Mouse (Mus musculus) intestine, embryonic 15.5 days (tissue): ENCODE data around the gene Arxes2. TPM values are rescaled to one million over a fixed set of nuclear protein-coding genes. Genes with fewer than 3 reads are reported as not detected.
"Not testable (repeated sequence)": the region's sequence is repeated elsewhere in the genome, so short reads cannot be mapped to it uniquely, and the experiment has no call there.

ENCODE experiments used
- ATAC-seq: fragments of 200-750 bp; cut with Nextera tagmentation; 2 replicates; pipeline ENCODE4 v1.8.0; 2017; ENCODE audit warnings: moderate TSS enrichment, moderate library complexity
- H3K27ac ChIP-seq: fragments of 300-500 bp; sonication (generic); 2 replicates; pipeline ENCODE4 v1.5.1; 2015; ENCODE audit warnings: mild to moderate bottlenecking, inconsistent platforms
- H3K27me3 ChIP-seq: fragments of 300-500 bp; sonication (generic); replicated peaks from 2 replicates; pipeline ENCODE4 v1.6.1; 2015; ENCODE audit warnings: inconsistent platforms
- H3K36me3 ChIP-seq: fragments of 300-500 bp; sonication (generic); 2 replicates; pipeline ENCODE4 v1.6.1; 2015; ENCODE audit warnings: inconsistent platforms
- H3K4me1 ChIP-seq: fragments of 300-500 bp; sonication (generic); replicated peaks from 2 replicates; pipeline ENCODE4 v1.6.1; 2015; ENCODE audit warnings: inconsistent platforms
- H3K4me2 ChIP-seq: fragments of 300-500 bp; sonication (generic); replicated peaks from 2 replicates; pipeline ENCODE4 v1.6.1; 2015; ENCODE audit warnings: mild to moderate bottlenecking, inconsistent platforms
- H3K4me3 ChIP-seq: fragments of 300-500 bp; sonication (generic); replicated peaks from 2 replicates; pipeline ENCODE4 v1.5.1; 2015; ENCODE audit warnings: inconsistent platforms
- H3K9ac ChIP-seq: fragments of 300-500 bp; sonication (generic); 2 replicates; pipeline ENCODE4 v1.6.1; 2015; ENCODE audit warnings: inconsistent platforms
- H3K9me3 ChIP-seq: fragments of 300-500 bp; sonication (generic); 2 replicates; pipeline ENCODE4 v1.6.1; 2016; ENCODE audit warnings: inconsistent platforms
- WGBS: fragments of 180-500 bp; shearing (Covaris S2); methylation state at CpG from one replicate; pipeline ENCODE4 v1.1.7; 2015; 5-methylcytosine and 5-hydroxymethylcytosine counted together
- polyA plus RNA-seq: library from polyadenylated mRNA; unstranded; fragments of >200 nt; fragmentation: Nextera tagmentation; extraction: Ambion mirVana; gene quantifications from 2 replicates; pipeline ENCODE4 v1.2.1, GENCODE M21; 2015

Arxes2 gene
- polyA plus RNA-seq, 1 experiment from 2014 or later = 86.6 TPM

- Histone ChIP-seq H3K9ac (no peak overlapping the region), H3K9me3 (no peaks in the 10 kb centered on the region), H3K4me1 (no peaks in the 10 kb centered on the region), H3K4me3 (no peak overlapping the region), H3K27me3 (no peaks in the 10 kb centered on the region), H3K4me2 (no peak overlapping the region), H3K36me3 (no peaks in the 10 kb centered on the region), H3K27ac (no peak overlapping the region)
- WGBS = 23% methylated on average over 8 of the region's 8 CpGs
- ATAC-seq = no peak
Observed at GRCm38 (mm10) chrX:135975226-135975552, 18.4 kb upstream of the Arxes2 start.

DNA sequence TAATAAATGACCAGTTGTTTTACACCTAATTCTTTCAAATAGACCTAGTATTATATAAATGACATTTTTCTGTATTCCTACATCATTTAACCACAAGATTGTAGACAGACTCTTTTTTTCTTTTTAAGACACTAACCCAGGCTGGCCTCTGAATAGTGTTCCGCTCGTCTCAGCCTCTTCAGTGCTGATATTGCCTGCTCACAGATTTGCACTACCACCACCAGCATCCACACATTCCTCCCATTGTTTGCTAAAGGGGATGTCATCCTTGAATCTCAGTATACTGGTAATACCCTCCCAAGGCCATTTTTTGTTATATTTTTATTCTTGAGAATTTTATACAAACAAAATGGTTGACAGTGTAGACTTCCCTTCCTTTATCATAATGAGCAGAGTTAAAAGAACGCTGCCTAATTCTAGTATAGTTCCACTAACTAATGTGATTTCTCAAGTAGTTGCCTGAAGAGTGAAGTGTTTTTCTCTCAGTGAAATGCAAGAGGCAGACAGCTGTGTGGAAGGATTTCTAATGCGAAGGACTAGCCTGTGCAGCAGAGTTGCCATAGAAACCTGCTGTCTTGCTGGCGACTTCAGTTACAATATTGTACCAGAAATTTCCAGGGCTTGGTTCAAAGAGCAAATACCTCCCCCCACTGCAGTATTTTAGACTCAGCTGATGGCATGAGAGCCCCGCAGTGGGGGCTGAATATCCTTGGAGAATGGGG lies 8.9 kb upstream of the Arxes2 start:
- no peak overlapping the region for H3K27ac ChIP-seq
- no peaks in the 10 kb centered on the region for H3K9me3 ChIP-seq
- no peak overlapping the region for H3K4me2 ChIP-seq
- no peak for ATAC-seq
- H3K27me3 ChIP-seq = no peaks in the 10 kb centered on the region
- no peaks in the 10 kb centered on the region for H3K36me3 ChIP-seq
- no peak overlapping the region for H3K4me3 ChIP-seq
- H3K4me1 ChIP-seq = no peaks in the 10 kb centered on the region
- WGBS = 75% methylated on average over 6 of the region's 6 CpGs
- H3K9ac ChIP-seq = no peak overlapping the region

DNA sequence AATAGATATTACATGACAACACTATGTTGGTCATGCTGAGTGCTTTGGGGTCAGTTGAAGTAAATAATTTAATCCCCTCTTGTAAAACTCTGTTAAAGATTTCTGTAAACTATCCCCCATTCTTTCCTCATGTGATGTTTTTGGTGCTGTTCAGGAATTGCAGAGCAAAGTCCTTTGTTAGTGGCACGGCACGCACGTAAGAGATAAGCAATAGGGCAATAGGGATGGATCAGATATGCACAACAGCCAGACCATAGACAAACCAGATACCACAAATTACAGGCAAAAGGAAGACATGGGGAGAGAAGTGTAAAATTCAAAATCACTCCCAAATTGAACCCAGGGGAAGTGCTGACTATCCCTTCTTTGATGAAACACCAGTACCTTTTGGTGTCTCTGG lies 7.4 kb upstream of the Arxes2 start:
- Histone ChIP-seq H3K27ac (no peak overlapping the region), H3K9ac (no peak overlapping the region), H3K4me1 (no peaks in the 10 kb centered on the region), H3K4me3 (no peak overlapping the region), H3K36me3 (no peaks in the 10 kb centered on the region), H3K9me3 (no peaks in the 10 kb centered on the region), H3K27me3 (no peaks in the 10 kb centered on the region), H3K4me2 (no peak overlapping the region)
- WGBS = 76% methylated on average over 3 of the region's 3 CpGs
- peak; percentile 80; the same call in 1 of the 2 replicates for ATAC-seq

GRCm38 (mm10) chrX:135990661-135991060 lies 3.0 kb upstream of the Arxes2 start:
- ATAC-seq = no peak
- Histone ChIP-seq H3K4me3 (no peak overlapping the region), H3K4me1 (no peaks in the 10 kb centered on the region), H3K27me3 (no peaks in the 10 kb centered on the region), H3K9me3 (no peaks in the 10 kb centered on the region), H3K36me3 (no peaks in the 10 kb centered on the region), H3K27ac (no peak overlapping the region), H3K9ac (no peak overlapping the region), H3K4me2 (no peak overlapping the region)
- 79% methylated on average over 2 of the region's 2 CpGs for whole genome bisulfite sequencing

DNA sequence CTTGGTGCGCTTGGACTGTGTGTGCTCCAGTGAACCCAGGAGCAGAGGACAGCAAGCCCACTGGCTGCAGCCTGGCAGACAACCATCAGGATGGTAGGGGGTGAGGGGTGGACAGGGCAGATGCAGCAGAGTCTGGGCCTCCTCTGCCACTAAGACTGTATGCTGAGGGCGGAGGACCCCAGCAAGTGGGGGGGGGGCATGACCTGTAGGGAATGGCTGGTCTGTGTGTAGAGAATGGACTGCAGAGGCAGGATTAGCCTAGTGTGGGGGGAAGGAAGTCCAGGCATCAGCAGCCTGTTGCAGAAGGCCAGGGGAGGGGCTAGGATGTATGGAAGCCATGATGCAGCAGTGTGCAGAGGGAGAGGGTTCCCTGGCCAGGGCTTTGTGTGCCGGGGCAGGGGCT lies 431 bp upstream of the Arxes2 start:
- ATAC-seq = peak; percentile 90
- not testable (repeated sequence) for H3K4me3 ChIP-seq, H3K27me3 ChIP-seq, H3K9me3 ChIP-seq, H3K36me3 ChIP-seq, H3K27ac ChIP-seq, H3K4me2 ChIP-seq, H3K4me1 ChIP-seq, H3K9ac ChIP-seq
- 55% methylated on average over 2 of the region's 3 CpGs for WGBS

GRCm38 (mm10) chrX:136007199-136007843 lies 13.7 kb downstream of the Arxes2 start:
- no peak overlapping the region for H3K27ac ChIP-seq
- no peaks in the 10 kb centered on the region for H3K36me3 ChIP-seq
- ATAC-seq = no peak
- no peak overlapping the region for H3K4me3 ChIP-seq
- no peak overlapping the region for H3K4me2 ChIP-seq
- no peaks in the 10 kb centered on the region for H3K4me1 ChIP-seq
- H3K27me3 ChIP-seq = no peaks in the 10 kb centered on the region
- no peaks in the 10 kb centered on the region for H3K9me3 ChIP-seq
- 36% methylated on average over 4 of the region's 5 CpGs for WGBS
- H3K9ac ChIP-seq = no peak overlapping the region

DNA sequence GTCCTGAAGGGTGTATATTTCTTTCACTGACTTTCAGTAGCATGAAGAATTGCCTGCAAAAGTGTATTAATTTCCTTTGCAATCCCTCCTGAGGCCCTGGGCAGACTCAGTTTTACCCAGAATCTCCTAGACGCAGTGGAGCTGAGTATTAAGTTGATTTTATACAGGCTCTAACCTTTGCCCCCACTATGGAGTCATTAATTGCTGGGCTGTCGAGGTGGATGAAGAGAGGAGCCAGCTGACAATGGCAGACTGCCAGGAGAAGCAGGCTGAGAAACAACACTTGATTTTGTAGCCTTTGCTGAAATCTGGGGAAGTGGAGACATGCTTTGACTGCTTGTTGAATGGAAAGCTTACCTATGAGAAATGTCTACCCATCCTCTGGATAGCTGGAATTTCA lies 20.8 kb downstream of the Arxes2 start:
- no peaks in the 10 kb centered on the region for H3K9me3 ChIP-seq
- no peaks in the 10 kb centered on the region for H3K4me1 ChIP-seq
- no peak overlapping the region for H3K27ac ChIP-seq
- no peak overlapping the region for H3K4me3 ChIP-seq
- no peaks in the 10 kb centered on the region for H3K27me3 ChIP-seq
- no peaks in the 10 kb centered on the region for H3K36me3 ChIP-seq
- ATAC-seq = peak; percentile 78
- WGBS = 24% methylated on average over 2 of the region's 2 CpGs
- H3K9ac ChIP-seq = no peak overlapping the region
- H3K4me2 ChIP-seq = no peak overlapping the region

GRCm38 (mm10) chrX:136030331-136030730 lies 36.7 kb downstream of the Arxes2 start:
- ATAC-seq = no peak
- 76% methylated on average over 1 of the region's 1 CpGs for WGBS
- Histone ChIP-seq H3K36me3 (no peaks in the 10 kb centered on the region), H3K4me1 (no peaks in the 10 kb centered on the region), H3K9me3 (no peaks in the 10 kb centered on the region), H3K9ac (no peak overlapping the region), H3K27ac (no peak overlapping the region), H3K4me3 (no peak overlapping the region), H3K4me2 (no peak overlapping the region), H3K27me3 (no peaks in the 10 kb centered on the region)

DNA sequence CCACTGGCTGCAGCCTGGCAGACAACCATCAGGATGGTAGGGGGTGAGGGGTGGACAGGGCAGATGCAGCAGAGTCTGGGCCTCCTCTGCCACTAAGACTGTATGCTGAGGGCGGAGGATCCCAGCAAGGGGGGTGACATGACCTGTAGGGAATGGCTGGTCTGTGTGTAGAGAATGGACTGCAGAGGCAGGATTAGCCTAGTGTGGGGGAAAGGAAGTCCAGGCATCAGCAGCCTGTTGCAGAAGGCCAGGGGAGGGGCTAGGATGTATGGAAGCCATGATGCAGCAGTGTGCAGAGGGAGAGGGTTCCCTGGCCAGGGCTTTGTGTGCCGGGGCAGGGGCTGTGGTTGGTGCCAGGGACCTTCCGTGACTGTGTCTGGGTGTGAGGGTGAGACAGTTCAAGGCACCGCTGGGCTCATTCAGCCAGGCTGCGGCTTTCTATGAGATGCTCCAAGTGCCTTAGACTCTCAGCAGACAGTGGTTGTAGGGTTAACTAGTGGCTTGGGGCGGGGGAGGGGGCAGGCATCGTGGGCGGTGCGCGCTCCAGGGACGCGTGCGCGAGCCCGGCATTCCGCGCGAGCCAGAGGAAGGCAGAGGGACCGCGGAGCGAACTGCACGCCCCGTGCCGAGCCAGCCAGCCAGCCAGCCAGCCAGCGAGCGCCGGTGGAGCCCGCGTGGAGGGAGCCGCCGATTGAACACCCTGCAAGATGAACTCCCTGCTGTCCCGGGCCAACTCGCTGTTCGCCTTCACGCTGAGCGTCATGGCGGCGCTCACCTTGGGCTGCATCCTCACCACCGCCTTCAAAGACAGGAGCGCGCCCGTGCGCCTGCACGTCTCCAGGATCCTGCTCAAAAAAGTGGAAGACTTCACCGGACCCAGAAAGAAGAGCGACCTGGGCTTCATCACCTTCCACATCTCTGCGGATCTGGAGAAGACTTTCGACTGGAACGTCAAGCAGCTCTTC lies 39.5 kb downstream of the Arxes2 start, which contains the start of gene Arxes1:
Arxes1 (plus strand) TSS at position 569 of the 965 bp plus-strand sequence.
- not testable (repeated sequence) for H3K4me1 ChIP-seq, H3K27me3 ChIP-seq, H3K36me3 ChIP-seq, H3K9ac ChIP-seq, H3K9me3 ChIP-seq, H3K27ac ChIP-seq
- WGBS = 16% methylated on average over 13 of the region's 49 CpGs
- peak; percentile 98 for ATAC-seq
- Histone ChIP-seq H3K4me2 (peak within 1 kb of the TSS; percentile 46), H3K4me3 (peak within 1 kb of the TSS; percentile 6; the same call in 1 of the 2 replicates)

DNA sequence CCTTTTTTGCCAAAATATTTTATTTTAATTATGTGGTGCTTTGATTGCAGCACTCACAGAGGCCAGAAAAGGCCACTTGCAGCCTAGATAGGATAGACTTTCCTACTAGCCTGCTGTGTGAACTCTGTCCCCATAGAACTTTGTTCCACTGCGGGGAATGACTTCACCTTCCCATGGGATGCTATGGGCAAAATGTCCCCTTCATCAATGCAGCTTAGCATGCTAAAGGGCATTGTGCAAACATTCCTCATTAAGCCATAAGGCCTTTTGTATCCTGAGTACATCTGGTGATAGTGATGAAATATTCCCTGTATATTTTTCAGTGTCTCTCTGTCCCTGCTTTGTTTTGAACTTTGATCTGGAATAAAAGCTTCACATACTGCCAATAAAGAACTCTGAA lies 50.1 kb downstream of the Arxes2 start:
- 73% methylated on average over 1 of the region's 1 CpGs for WGBS
- Histone ChIP-seq H3K4me2 (no peak overlapping the region), H3K9me3 (no peaks in the 10 kb centered on the region), H3K4me1 (no peaks in the 10 kb centered on the region), H3K27ac (no peak overlapping the region), H3K4me3 (no peak overlapping the region), H3K27me3 (no peaks in the 10 kb centered on the region), H3K36me3 (no peaks in the 10 kb centered on the region), H3K9ac (no peak overlapping the region)
- ATAC-seq = no peak
